Mouse (Mus musculus): ENCODE data around the gene Peak1. TPM values are rescaled to one million over a fixed set of nuclear protein-coding genes. Genes with fewer than 3 reads are reported as not detected.

Peak1 gene
- total RNA-seq, 1 experiment from 2014 or later = 45.1 TPM

GRCm38 (mm10) chr9:56255676-56256432 lies 162.0 kb downstream of the Peak1 start:
- DNase-seq = no peak

- no peak for DNase-seq
Observed at GRCm38 (mm10) chr9:56244336-56244735, 173.5 kb downstream of the Peak1 start.

- no peak for DNase-seq
Observed at GRCm38 (mm10) chr9:56243885-56244284, 174.0 kb downstream of the Peak1 start.

GRCm38 (mm10) chr9:56242686-56243085 lies 175.2 kb downstream of the Peak1 start:
- no peak for DNase-seq

GRCm38 (mm10) chr9:56241076-56241475 lies 176.8 kb downstream of the Peak1 start:
- no peak for DNase-seq

- no peak for DNase-seq
Observed at GRCm38 (mm10) chr9:56235871-56236298, 182.0 kb downstream of the Peak1 start.

GRCm38 (mm10) chr9:56235281-56235680 lies 182.6 kb downstream of the Peak1 start:
- no peak for DNase-seq

- no peak for DNase-seq
Observed at GRCm38 (mm10) chr9:56234561-56234960, 183.3 kb downstream of the Peak1 start.

- no peak for DNase-seq
Observed at GRCm38 (mm10) chr9:56233316-56233715, 184.6 kb downstream of the Peak1 start.

GRCm38 (mm10) chr9:56230906-56231305 lies 187.0 kb downstream of the Peak1 start:
- DNase-seq = no peak

- DNase-seq = no peak
Observed at GRCm38 (mm10) chr9:56227626-56228025, 190.2 kb downstream of the Peak1 start.

- DNase-seq = peak; percentile 57
Observed at GRCm38 (mm10) chr9:56223429-56224051, 194.3 kb downstream of the Peak1 start.

GRCm38 (mm10) chr9:56218860-56219259 lies 199.0 kb downstream of the Peak1 start:
- no peak for DNase-seq

GRCm38 (mm10) chr9:56218043-56218442 lies 199.8 kb downstream of the Peak1 start:
- DNase-seq = no peak

GRCm38 (mm10) chr9:56217386-56217785 lies 200.5 kb downstream of the Peak1 start:
- DNase-seq = no peak

- DNase-seq = peak; percentile 60
Observed at GRCm38 (mm10) chr9:56213451-56214291, 204.2 kb downstream of the Peak1 start.

GRCm38 (mm10) chr9:56208817-56209216 lies 209.1 kb downstream of the Peak1 start:
- DNase-seq = no peak

GRCm38 (mm10) chr9:56207516-56207915 lies 210.4 kb downstream of the Peak1 start:
- no peak for DNase-seq

GRCm38 (mm10) chr9:56207083-56207482 lies 210.8 kb downstream of the Peak1 start:
- DNase-seq = no peak

GRCm38 (mm10) chr9:56205336-56205735 lies 212.5 kb downstream of the Peak1 start:
- peak; percentile 16 for DNase-seq

GRCm38 (mm10) chr9:56204316-56204715 lies 213.6 kb downstream of the Peak1 start:
- DNase-seq = peak; percentile 23

GRCm38 (mm10) chr9:56200645-56201314 lies 217.1 kb downstream of the Peak1 start:
- DNase-seq = peak; percentile 91
